Mouse (Mus musculus): ENCODE data around the gene Tex21. TPM values are rescaled to one million over a fixed set of nuclear protein-coding genes. Genes with fewer than 3 reads are reported as not detected.
"Not testable (repeated sequence)": the region's sequence is repeated elsewhere in the genome, so short reads cannot be mapped to it uniquely, and the experiment has no call there.

Tex21 gene
- polyA plus RNA-seq, 2 experiments = 0.06 to 0.19 TPM

- Histone ChIP-seq H3K4me1 (ENCODE audit: control insufficient read depth, insufficient read depth, low read length) (no peaks in the 10 kb centered on the region), H3K4me2 (replicated peaks; ENCODE audit: low read depth, low read length, severe bottlenecking) (no peak overlapping the region), H3K9ac (ENCODE audit: low read depth, low read length, severe bottlenecking) (no peak overlapping the region), H3K36me3 (ENCODE audit: control insufficient read depth, insufficient read depth, low read length) (no peaks in the 10 kb centered on the region), H3K27me3 (ENCODE audit: control insufficient read depth, insufficient read depth, low read length) (no peaks in the 10 kb centered on the region), H3K27ac (replicated peaks; ENCODE audit: low read depth, low read length) (no peak overlapping the region), H3K4me3 (replicated peaks; ENCODE audit: low read length) (no peak overlapping the region), H3K9me3 (ENCODE audit: control insufficient read depth, low read length) (no peaks in the 10 kb centered on the region)
- WGBS = 88% methylated on average over 3 of the region's 3 CpGs
- TF ChIP-seq POLR2A (IDR thresholded peaks at IDR 0.05; ENCODE audit: borderline replicate concordance, extremely low read depth, insufficient read depth, insufficient read length) = no peak
- no peak for ATAC-seq (ENCODE audit: low FRiP score, low read depth)
- DNase-seq (ENCODE audit: low spot score) = no peak
These were observed 5.9 kb downstream of the Tex21 start for GRCm38 (mm10) chr12:76240670-76241069.

GRCm38 (mm10) chr12:76239839-76240571 is 6.5 kb downstream of the Tex21 start:
- TF ChIP-seq POLR2A (IDR thresholded peaks at IDR 0.05; ENCODE audit: borderline replicate concordance, extremely low read depth, insufficient read depth, insufficient read length) = no peak
- no peak overlapping the region for H3K9ac ChIP-seq (ENCODE audit: low read depth, low read length, severe bottlenecking)
- H3K9me3 ChIP-seq (ENCODE audit: control insufficient read depth, low read length) = no peaks in the 10 kb centered on the region
- no peak for ATAC-seq (ENCODE audit: low FRiP score, low read depth)
- H3K27ac ChIP-seq (replicated peaks; ENCODE audit: low read depth, low read length) = no peak overlapping the region
- H3K4me1 ChIP-seq (ENCODE audit: control insufficient read depth, insufficient read depth, low read length) = no peaks in the 10 kb centered on the region
- WGBS = 44% methylated on average over 7 of the region's 7 CpGs
- no peak overlapping the region for H3K4me2 ChIP-seq (replicated peaks; ENCODE audit: low read depth, low read length, severe bottlenecking)
- H3K27me3 ChIP-seq (ENCODE audit: control insufficient read depth, insufficient read depth, low read length) = no peaks in the 10 kb centered on the region
- no peak for DNase-seq (ENCODE audit: low spot score)
- H3K4me3 ChIP-seq (replicated peaks; ENCODE audit: low read length) = no peak overlapping the region
- no peaks in the 10 kb centered on the region for H3K36me3 ChIP-seq (ENCODE audit: control insufficient read depth, insufficient read depth, low read length)

GRCm38 (mm10) chr12:76239145-76239838 is 7.3 kb downstream of the Tex21 start:
- DNase-seq (ENCODE audit: low spot score) (no peak), ATAC-seq (ENCODE audit: low FRiP score, low read depth) (no peak)
- Histone ChIP-seq H3K9ac (ENCODE audit: low read depth, low read length, severe bottlenecking) (no peak overlapping the region), H3K4me3 (replicated peaks; ENCODE audit: low read length) (no peak overlapping the region), H3K27me3 (ENCODE audit: control insufficient read depth, insufficient read depth, low read length) (no peaks in the 10 kb centered on the region), H3K4me2 (replicated peaks; ENCODE audit: low read depth, low read length, severe bottlenecking) (no peak overlapping the region), H3K4me1 (ENCODE audit: control insufficient read depth, insufficient read depth, low read length) (no peaks in the 10 kb centered on the region), H3K27ac (replicated peaks; ENCODE audit: low read depth, low read length) (no peak overlapping the region), H3K36me3 (ENCODE audit: control insufficient read depth, insufficient read depth, low read length) (no peaks in the 10 kb centered on the region), H3K9me3 (ENCODE audit: control insufficient read depth, low read length) (no peaks in the 10 kb centered on the region)
- no peak for TF ChIP-seq POLR2A (IDR thresholded peaks at IDR 0.05; ENCODE audit: borderline replicate concordance, extremely low read depth, insufficient read depth, insufficient read length)
- 60% methylated on average over 10 of the region's 10 CpGs for WGBS

GRCm38 (mm10) chr12:76235253-76235652 is 11.3 kb downstream of the Tex21 start:
- no peaks in the 10 kb centered on the region for H3K36me3 ChIP-seq (ENCODE audit: control insufficient read depth, insufficient read depth, low read length)
- H3K9me3 ChIP-seq (ENCODE audit: control insufficient read depth, low read length) = no peaks in the 10 kb centered on the region
- no peak overlapping the region for H3K9ac ChIP-seq (ENCODE audit: low read depth, low read length, severe bottlenecking)
- no peak for TF ChIP-seq POLR2A (IDR thresholded peaks at IDR 0.05; ENCODE audit: borderline replicate concordance, extremely low read depth, insufficient read depth, insufficient read length)
- H3K4me3 ChIP-seq (replicated peaks; ENCODE audit: low read length) = no peak overlapping the region
- no peak for DNase-seq (ENCODE audit: low spot score)
- H3K4me2 ChIP-seq (replicated peaks; ENCODE audit: low read depth, low read length, severe bottlenecking) = no peak overlapping the region
- H3K27me3 ChIP-seq (ENCODE audit: control insufficient read depth, insufficient read depth, low read length) = no peaks in the 10 kb centered on the region
- ATAC-seq (ENCODE audit: low FRiP score, low read depth) = no peak
- no peaks in the 10 kb centered on the region for H3K4me1 ChIP-seq (ENCODE audit: control insufficient read depth, insufficient read depth, low read length)
- WGBS = 88% methylated on average over 6 of the region's 6 CpGs
- H3K27ac ChIP-seq (replicated peaks; ENCODE audit: low read depth, low read length) = no peak overlapping the region

- TF ChIP-seq POLR2A (IDR thresholded peaks at IDR 0.05; ENCODE audit: borderline replicate concordance, extremely low read depth, insufficient read depth, insufficient read length) = no peak
- no peak for ATAC-seq (ENCODE audit: low FRiP score, low read depth)
- no peaks in the 10 kb centered on the region for H3K9me3 ChIP-seq (ENCODE audit: control insufficient read depth, low read length)
These were observed 15.9 kb downstream of the Tex21 start for GRCm38 (mm10) chr12:76230644-76231043.

GRCm38 (mm10) chr12:76222104-76222503 is 24.4 kb downstream of the Tex21 start:
- not testable (repeated sequence) for H3K4me1 ChIP-seq (ENCODE audit: control insufficient read depth, insufficient read depth, low read length); H3K4me2 ChIP-seq (replicated peaks; ENCODE audit: low read depth, low read length, severe bottlenecking); H3K27ac ChIP-seq (replicated peaks; ENCODE audit: low read depth, low read length); H3K9ac ChIP-seq (ENCODE audit: low read depth, low read length, severe bottlenecking); ATAC-seq (ENCODE audit: low FRiP score, low read depth); H3K36me3 ChIP-seq (ENCODE audit: control insufficient read depth, insufficient read depth, low read length); H3K4me3 ChIP-seq (replicated peaks; ENCODE audit: low read length); H3K9me3 ChIP-seq (ENCODE audit: control insufficient read depth, low read length); H3K27me3 ChIP-seq (ENCODE audit: control insufficient read depth, insufficient read depth, low read length); DNase-seq (ENCODE audit: low spot score)
- WGBS = 62% methylated on average over 3 of the region's 8 CpGs

More at GRCm38 (mm10) chr12:76230644-76231043, 15.9 kb downstream of the Tex21 start:
- H3K36me3 ChIP-seq (ENCODE audit: control insufficient read depth, insufficient read depth, low read length) = no peaks in the 10 kb centered on the region
- no peak overlapping the region for H3K9ac ChIP-seq (ENCODE audit: low read depth, low read length, severe bottlenecking)
- DNase-seq (ENCODE audit: low spot score) = no peak
- no peak overlapping the region for H3K27ac ChIP-seq (replicated peaks; ENCODE audit: low read depth, low read length)
- WGBS = 82% methylated on average over 6 of the region's 6 CpGs
- no peaks in the 10 kb centered on the region for H3K4me1 ChIP-seq (ENCODE audit: control insufficient read depth, insufficient read depth, low read length)
- H3K4me2 ChIP-seq (replicated peaks; ENCODE audit: low read depth, low read length, severe bottlenecking) = no peak overlapping the region
- H3K27me3 ChIP-seq (ENCODE audit: control insufficient read depth, insufficient read depth, low read length) = no peaks in the 10 kb centered on the region
- no peak overlapping the region for H3K4me3 ChIP-seq (replicated peaks; ENCODE audit: low read length)
